Mouse (Mus musculus): ENCODE measurements around the gene Hccs. TPM values are rescaled to one million over a fixed set of nuclear protein-coding genes. Genes with fewer than 3 reads are reported as not detected.
"Not testable (repeated sequence)": the region's sequence is repeated elsewhere in the genome, so short reads cannot be mapped to it uniquely, and the experiment has no call there.

Gene Hccs
- polyA plus RNA-seq (2012; ENCODE audit: insufficient read depth, low replicate concordance) = 4.0 and 6.6 TPM in 2 replicates

DNA sequence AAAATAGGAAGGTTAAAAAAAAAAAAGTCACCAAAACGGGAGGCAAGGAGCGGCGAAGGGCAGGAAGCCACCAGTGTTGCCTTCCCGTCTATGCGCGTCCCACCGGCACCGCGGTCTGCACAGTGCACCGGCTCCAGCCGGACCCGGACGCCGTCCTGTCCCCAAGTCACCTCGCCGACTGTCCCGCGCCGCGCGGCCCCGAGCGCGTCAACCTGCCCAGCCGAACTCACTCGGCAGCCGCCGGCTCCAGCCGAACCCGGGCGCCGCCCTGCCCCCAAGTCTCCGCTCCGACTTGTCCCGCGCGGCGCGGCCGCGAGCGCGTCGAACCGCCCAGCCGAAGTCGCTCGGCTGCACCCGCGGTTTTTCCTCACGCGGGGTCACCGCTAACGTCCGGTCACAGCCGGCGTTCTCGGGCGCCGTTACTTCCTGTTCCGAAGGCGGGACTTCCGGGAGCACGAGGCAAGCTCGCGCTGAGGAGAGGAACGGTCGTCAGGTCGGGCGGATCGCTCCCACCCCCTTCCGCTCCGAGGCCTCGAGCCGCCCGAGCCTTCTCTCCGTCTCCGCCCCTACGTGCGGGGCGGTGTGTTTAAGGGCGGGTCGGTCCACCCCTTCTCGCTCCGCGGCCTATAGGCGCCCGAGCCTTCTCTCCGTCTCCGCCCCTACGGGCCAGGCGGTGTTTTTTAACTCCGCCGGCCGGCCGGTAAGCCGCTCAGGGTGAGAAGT, at the start of gene Hccs:
Gene Hccs (minus strand): TSS at position 428 of the 723 bp plus-strand sequence.
- TF ChIP-seq GATA1 (IDR thresholded peaks at IDR 0.05; ENCODE audit: borderline replicate concordance, low read length) (no peak), FLI1 (IDR thresholded peaks at IDR 0.05; ENCODE audit: low read length) (no peak)
- peaks cover 7% of the 10 kb centered on the region for H3K9me3 ChIP-seq
- peaks cover 22% of the 10 kb centered on the region for H3K36me3 ChIP-seq (replicated peaks; ENCODE audit: low read length)
- H3K27me3 ChIP-seq (replicated peaks) = no peaks in the 10 kb centered on the region
- peak within 1 kb of the TSS; percentile 96 for H3K4me3 ChIP-seq (replicated peaks)
- peaks cover 20% of the 10 kb centered on the region for H3K4me1 ChIP-seq

DNA sequence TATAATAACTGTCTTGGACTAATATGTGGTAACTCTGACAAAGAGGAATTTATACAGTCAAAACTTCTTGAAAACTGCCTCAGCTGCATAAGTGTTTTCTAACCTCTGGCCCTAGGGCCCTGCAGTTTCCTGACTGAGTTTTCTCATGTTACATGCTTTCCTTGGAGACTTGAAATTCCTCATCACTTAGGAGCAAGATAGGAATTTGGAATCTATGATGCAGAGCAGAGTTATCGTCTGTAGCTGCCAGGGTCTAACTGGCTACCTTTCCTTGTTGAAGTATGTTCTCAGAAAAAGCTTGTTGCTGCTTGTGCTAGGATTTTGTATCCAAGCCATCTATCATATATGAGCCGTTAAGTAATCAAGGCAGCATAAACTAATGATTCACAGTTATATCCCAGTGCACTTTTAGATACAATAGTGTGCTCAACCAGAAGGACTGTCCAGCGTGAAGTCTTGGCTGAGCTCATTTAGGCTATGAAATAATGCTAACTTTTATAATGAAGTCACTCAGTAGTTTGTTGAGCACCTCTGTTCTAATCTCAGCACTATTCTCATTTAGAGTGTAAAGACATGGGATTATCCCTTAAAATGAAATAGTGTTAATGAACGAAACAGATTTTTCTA, 37.1 kb upstream of the Hccs start:
- no peak for TF ChIP-seq FLI1 (IDR thresholded peaks at IDR 0.05; ENCODE audit: low read length)
- no peak for TF ChIP-seq GATA1 (IDR thresholded peaks at IDR 0.05; ENCODE audit: borderline replicate concordance, low read length)
- Histone ChIP-seq H3K4me1 (no peaks in the 10 kb centered on the region), H3K36me3 (replicated peaks; ENCODE audit: low read length) (no peaks in the 10 kb centered on the region), H3K27me3 (replicated peaks) (no peaks in the 10 kb centered on the region), H3K4me3 (replicated peaks) (no peak overlapping the region), H3K9me3 (no peaks in the 10 kb centered on the region)

DNA sequence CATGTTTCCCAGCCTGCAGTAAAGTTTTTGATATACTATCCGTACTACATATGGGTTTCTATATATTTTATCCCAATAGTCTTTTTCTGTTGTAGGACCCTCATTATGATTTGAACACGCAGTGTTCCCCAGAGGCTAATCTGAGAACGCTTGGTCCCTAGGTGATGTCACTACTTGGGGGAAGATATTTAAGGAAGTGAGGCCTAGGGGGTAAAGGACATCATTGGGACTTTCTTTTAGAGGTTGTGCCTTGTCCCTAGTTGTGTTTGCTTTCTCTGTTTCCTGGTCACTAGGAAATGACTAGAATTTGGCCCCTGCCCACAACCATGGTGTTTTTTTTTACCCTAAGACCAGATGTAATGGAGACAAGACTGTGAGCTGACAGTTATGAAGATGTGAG, 18.0 kb upstream of the Hccs start:
- H3K4me1 ChIP-seq = peaks cover 3% of the 10 kb centered on the region; the same call in 1 of the 2 replicates
- no peaks in the 10 kb centered on the region for H3K36me3 ChIP-seq (replicated peaks; ENCODE audit: low read length)
- no peak for TF ChIP-seq GATA1 (IDR thresholded peaks at IDR 0.05; ENCODE audit: borderline replicate concordance, low read length)
- TF ChIP-seq FLI1 (IDR thresholded peaks at IDR 0.05; ENCODE audit: low read length) = no peak
- no peak overlapping the region for H3K4me3 ChIP-seq (replicated peaks)
- H3K9me3 ChIP-seq = no peaks in the 10 kb centered on the region
- no peaks in the 10 kb centered on the region for H3K27me3 ChIP-seq (replicated peaks)

DNA sequence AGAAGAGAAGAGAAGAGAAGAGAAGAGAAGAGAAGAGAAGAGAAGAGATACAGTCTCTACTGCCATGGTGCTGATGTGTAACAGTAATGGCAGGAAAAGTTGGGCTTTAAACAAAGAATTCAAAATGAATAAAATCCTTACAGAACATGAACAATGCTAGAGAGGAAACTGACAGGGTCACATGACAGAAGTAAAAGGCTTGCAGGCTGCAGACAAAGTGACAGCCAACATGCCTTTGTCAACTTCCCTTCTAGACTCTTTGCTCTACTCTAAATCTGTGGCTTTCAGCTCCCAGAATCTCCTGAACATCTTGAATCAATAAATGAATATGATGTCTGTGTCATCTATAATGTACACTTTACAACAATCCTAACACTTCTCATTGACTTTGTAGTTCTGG, 17.4 kb upstream of the Hccs start:
- Histone ChIP-seq H3K4me1 (peaks cover 8% of the 10 kb centered on the region; the same call in 1 of the 2 replicates), H3K27me3 (replicated peaks) (no peaks in the 10 kb centered on the region), H3K9me3 (no peaks in the 10 kb centered on the region), H3K36me3 (replicated peaks; ENCODE audit: low read length) (no peaks in the 10 kb centered on the region), H3K4me3 (replicated peaks) (no peak overlapping the region)
- TF ChIP-seq FLI1 (IDR thresholded peaks at IDR 0.05; ENCODE audit: low read length) (no peak), GATA1 (IDR thresholded peaks at IDR 0.05; ENCODE audit: borderline replicate concordance, low read length) (no peak)

DNA sequence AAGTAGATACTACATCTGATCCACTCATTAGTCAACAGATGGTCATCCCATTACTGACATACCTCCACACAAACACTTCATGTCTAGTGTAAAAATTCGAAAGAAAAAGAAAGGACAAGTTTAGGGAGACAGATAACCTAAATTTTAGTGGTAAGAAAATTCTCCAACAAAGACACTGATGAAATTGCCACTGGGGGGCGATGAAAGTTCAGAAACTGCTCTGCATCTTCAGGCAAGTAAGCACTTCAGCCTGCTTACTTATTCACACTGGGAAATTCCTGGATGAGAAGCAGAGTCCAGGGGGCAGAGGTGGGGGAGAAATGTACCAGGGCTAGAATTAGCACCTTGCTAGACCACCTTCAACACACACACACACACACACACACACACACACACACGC, 12.1 kb upstream of the Hccs start:
- Histone ChIP-seq H3K4me1 (peaks cover 10% of the 10 kb centered on the region; the same call in 1 of the 2 replicates), H3K9me3 (no peaks in the 10 kb centered on the region), H3K4me3 (replicated peaks) (no peak overlapping the region), H3K27me3 (replicated peaks) (no peaks in the 10 kb centered on the region), H3K36me3 (replicated peaks; ENCODE audit: low read length) (no peaks in the 10 kb centered on the region)
- TF ChIP-seq GATA1 (IDR thresholded peaks at IDR 0.05; ENCODE audit: borderline replicate concordance, low read length) = no peak
- TF ChIP-seq FLI1 (IDR thresholded peaks at IDR 0.05; ENCODE audit: low read length) = no peak

DNA sequence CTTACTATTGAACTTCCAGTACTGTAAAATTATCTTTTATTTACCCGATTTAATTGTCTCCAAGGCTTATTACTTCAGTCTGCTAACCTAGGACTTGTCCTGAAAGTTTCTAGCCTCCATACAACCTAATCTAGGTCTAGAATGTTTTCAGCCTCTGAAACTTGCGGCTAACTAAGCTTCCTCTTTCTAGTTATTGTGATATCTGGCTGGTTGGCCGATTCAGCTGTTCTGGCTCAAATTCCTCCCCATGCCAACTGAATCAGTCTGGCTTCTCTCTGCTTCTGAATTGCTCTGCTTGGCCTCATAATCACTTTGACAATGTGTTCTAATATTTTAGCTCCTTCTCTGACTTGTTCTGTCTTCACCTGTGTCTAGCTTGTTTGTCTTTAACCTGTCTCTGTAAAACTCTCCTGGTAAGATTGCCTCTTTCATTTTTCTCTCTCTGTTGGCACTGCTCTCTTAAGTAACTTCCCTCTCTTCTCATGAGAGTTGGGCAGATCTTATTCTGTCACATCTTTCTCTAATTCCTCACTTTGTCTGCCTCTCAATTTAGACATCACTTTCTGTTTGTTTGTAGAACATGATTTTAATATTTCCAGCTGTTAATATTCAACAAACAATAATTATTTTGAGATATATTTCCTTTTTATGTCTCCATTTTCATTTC, 5.9 kb upstream of the Hccs start:
- no peaks in the 10 kb centered on the region for H3K36me3 ChIP-seq (replicated peaks; ENCODE audit: low read length)

DNA sequence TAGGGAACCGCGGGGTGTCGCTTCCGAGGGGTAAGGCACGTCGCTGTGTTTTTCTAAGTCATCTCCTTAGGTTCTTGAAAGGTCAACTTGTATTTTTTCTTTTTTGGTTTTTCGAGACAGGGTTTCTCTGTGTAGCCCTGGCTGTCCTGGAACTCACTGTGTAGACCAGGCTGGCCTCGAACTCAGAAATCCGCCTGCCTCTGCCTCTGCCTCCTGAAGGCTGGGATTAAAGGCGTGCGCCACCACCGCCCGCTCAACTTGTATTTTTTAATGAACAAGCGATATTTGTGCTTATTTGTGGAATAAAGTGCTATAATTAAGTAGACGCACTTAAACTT, 465 bp upstream of the Hccs start:
- Histone ChIP-seq H3K4me1 (peaks cover 20% of the 10 kb centered on the region), H3K4me3 (replicated peaks) (peak overlapping the region; percentile 96), H3K36me3 (replicated peaks; ENCODE audit: low read length) (peaks cover 16% of the 10 kb centered on the region)
- not testable (repeated sequence) for H3K27me3 ChIP-seq (replicated peaks); H3K9me3 ChIP-seq

More for the DNA sequence above, 5.9 kb upstream of the Hccs start:
- no peaks in the 10 kb centered on the region for H3K9me3 ChIP-seq
- no peaks in the 10 kb centered on the region for H3K27me3 ChIP-seq (replicated peaks)
- H3K4me3 ChIP-seq (replicated peaks) = peak overlapping the region; percentile 3
- H3K4me1 ChIP-seq = peaks cover 10% of the 10 kb centered on the region; the same call in 1 of the 2 replicates
- no peak for TF ChIP-seq GATA1 (IDR thresholded peaks at IDR 0.05; ENCODE audit: borderline replicate concordance, low read length)
- no peak for TF ChIP-seq FLI1 (IDR thresholded peaks at IDR 0.05; ENCODE audit: low read length)

DNA sequence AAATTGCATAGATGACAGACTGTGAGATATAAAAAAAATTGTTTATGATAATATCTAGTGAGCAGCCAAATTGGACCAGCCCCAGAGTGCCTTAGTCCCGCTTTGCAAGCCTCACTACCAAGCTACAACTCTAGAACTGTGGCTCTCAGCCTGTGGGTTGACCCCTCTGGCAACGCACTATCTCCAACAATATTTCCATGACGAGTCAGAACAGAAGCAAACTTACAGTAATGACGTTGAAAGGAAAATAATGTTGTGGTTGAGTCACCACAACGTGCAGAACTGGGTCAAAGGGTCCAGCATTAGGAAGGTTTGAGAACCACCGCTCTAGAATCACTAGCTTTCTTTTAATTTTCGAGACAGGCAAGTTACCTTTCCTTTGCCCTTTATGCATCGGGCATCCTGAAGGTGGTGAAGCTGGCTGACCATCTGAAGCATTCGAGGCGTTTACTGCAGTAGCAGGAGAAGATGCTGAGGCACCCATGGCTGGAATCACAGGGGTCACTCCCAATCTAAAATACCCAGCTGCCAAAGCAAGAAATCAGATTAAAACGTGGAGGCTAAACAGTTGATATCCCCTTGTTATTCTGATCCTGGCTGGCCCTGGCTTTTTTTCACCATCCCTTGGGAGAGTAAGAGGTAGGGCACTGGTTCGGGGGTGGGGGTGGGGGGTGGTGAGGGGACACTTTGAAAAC, 959 bp downstream of the Hccs start:
- Histone ChIP-seq H3K9me3 (peaks cover 7% of the 10 kb centered on the region), H3K4me1 (peaks cover 20% of the 10 kb centered on the region), H3K4me3 (replicated peaks) (peak overlapping the region; percentile 96), H3K36me3 (replicated peaks; ENCODE audit: low read length) (peaks cover 31% of the 10 kb centered on the region), H3K27me3 (replicated peaks) (no peaks in the 10 kb centered on the region)
- TF ChIP-seq GATA1 (IDR thresholded peaks at IDR 0.05; ENCODE audit: borderline replicate concordance, low read length) = no peak
- no peak for TF ChIP-seq FLI1 (IDR thresholded peaks at IDR 0.05; ENCODE audit: low read length)

DNA sequence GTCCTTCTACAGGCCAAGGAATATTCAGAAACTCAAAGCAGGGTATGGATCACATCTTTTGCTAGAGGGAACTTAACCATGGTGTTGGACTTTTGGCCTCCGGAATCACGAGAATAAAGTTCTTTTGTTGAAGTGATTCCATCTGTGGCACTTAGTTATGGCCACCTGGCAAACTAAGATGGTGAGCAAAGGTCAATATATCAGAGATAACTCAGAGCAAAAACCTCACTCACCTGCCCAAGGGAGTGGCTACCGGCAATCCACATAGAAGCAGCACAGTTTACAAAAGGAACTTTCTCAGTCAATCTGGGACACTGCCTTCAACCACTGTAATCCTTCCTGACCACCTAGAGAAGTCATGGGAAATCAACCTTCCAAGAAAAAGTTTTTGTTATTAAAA, 11.6 kb downstream of the Hccs start:
- no peak overlapping the region for H3K4me3 ChIP-seq (replicated peaks)
- no peak for TF ChIP-seq FLI1 (IDR thresholded peaks at IDR 0.05; ENCODE audit: low read length)
- TF ChIP-seq GATA1 (IDR thresholded peaks at IDR 0.05; ENCODE audit: borderline replicate concordance, low read length) = no peak
- H3K27me3 ChIP-seq (replicated peaks) = no peaks in the 10 kb centered on the region
- H3K9me3 ChIP-seq = no peaks in the 10 kb centered on the region
- peaks cover 46% of the 10 kb centered on the region for H3K36me3 ChIP-seq (replicated peaks; ENCODE audit: low read length)
- H3K4me1 ChIP-seq = no peaks in the 10 kb centered on the region
